Mouse (Mus musculus) MEL (cell line): ENCODE results near the gene Klhdc4.

Source experiments
- CHD1 ChIP-seq: IDR thresholded peaks from 2 replicates; pipeline ENCODE4 v1.6.1; 2012; ENCODE audit warnings: low read depth, mild to moderate bottlenecking, inconsistent platforms, low read length, improper control_type of control experiment
- CTCF ChIP-seq, 3 experiments: IDR thresholded peaks in 2 of 3; conservative IDR thresholded peaks in 1 of 3; 2 replicates each; pipeline ENCODE4 v1.5.1; 2011 to 2012; ENCODE audit warnings: low read length in 3 of 3, low read depth in 2 of 3, mild to moderate bottlenecking in 2 of 3, improper control_type of control experiment in 1 of 3, inconsistent platforms in 1 of 3, mixed read lengths in 1 of 3, moderate library complexity in 1 of 3; ENCODE audit not compliant: control insufficient read depth in 1 of 3, insufficient read depth in 1 of 3, poor library complexity in 1 of 3, severe bottlenecking in 1 of 3
- EP300 ChIP-seq, 2 experiments: IDR thresholded peaks; 2 replicates each; pipeline ENCODE4 v1.6.1; 2011; ENCODE audit warnings: improper control_type of control experiment in 2 of 2, low read length in 2 of 2, low read depth in 1 of 2, mild to moderate bottlenecking in 1 of 2
- GATA1 ChIP-seq: IDR thresholded peaks from 2 replicates; pipeline ENCODE4 v1.6.1; 2011; ENCODE audit warnings: low read depth, low read length, improper control_type of control experiment
- JUND ChIP-seq: IDR thresholded peaks from 2 replicates; pipeline ENCODE4 v1.6.1; 2011; ENCODE audit warnings: low read depth, mild to moderate bottlenecking, improper control_type of control experiment, low read length
- USF2 ChIP-seq, 2 experiments: IDR thresholded peaks; 2 replicates each; pipeline ENCODE4 v1.6.1; 2011 to 2012; ENCODE audit warnings: improper control_type of control experiment in 2 of 2, low read length in 2 of 2, borderline replicate concordance in 1 of 2, inconsistent platforms in 1 of 2, low read depth in 1 of 2, mild to moderate bottlenecking in 1 of 2; ENCODE audit not compliant: insufficient read depth in 1 of 2
- ZMIZ1 ChIP-seq: IDR thresholded peaks from 2 replicates; pipeline ENCODE4 v1.6.1; 2012; ENCODE audit warnings: low read depth, mild to moderate bottlenecking, inconsistent platforms, low read length, improper control_type of control experiment, moderate library complexity
- ZNF384 ChIP-seq: IDR thresholded peaks from 2 replicates; pipeline ENCODE4 v1.6.1; 2012; ENCODE audit warnings: low read depth, mild to moderate bottlenecking, inconsistent platforms, low read length, improper control_type of control experiment

- TF ChIP-seq CTCF (IDR thresholded peaks at IDR 0.05 in 2 of 3, conservative IDR thresholded peaks at IDR 0.05 in 1 of 3; ENCODE audit: control insufficient read depth in 1 of 3, insufficient read depth in 1 of 3, low read depth in 2 of 3, low read length in 3 of 3, poor library complexity in 1 of 3, severe bottlenecking in 1 of 3), result no peak
- TF ChIP-seq EP300 (IDR thresholded peaks at IDR 0.05; ENCODE audit: low read depth in 1 of 2, low read length in 2 of 2), result peak in 1 of 2 experiments; percentile 81
- TF ChIP-seq CHD1, result no peak
- no peak for TF ChIP-seq USF2 (IDR thresholded peaks at IDR 0.05; ENCODE audit: borderline replicate concordance in 1 of 2, insufficient read depth in 1 of 2, low read depth in 1 of 2, low read length in 2 of 2)
- no peak for TF ChIP-seq ZMIZ1
- peak; percentile 73 for TF ChIP-seq GATA1
- TF ChIP-seq ZNF384, result no peak
- no peak for TF ChIP-seq JUND
Measured at GRCm38 (mm10) chr8:121848495-121848894, 19.1 kb upstream of the Klhdc4 start.
